Mouse (Mus musculus) liver, postnatal 0 days (tissue): ENCODE data around the gene Etnk1.

Source experiments
- CTCF ChIP-seq: sonication (generic); IDR thresholded peaks from 2 replicates; pipeline ENCODE4 v1.5.1; 2016; ENCODE audit warnings: antibody characterized with exemption, low read depth
- EP300 ChIP-seq: IDR thresholded peaks from 2 replicates; pipeline ENCODE4 v1.6.1; 2016; ENCODE audit warnings: antibody characterized with exemption, low read depth, mild to moderate bottlenecking

DNA sequence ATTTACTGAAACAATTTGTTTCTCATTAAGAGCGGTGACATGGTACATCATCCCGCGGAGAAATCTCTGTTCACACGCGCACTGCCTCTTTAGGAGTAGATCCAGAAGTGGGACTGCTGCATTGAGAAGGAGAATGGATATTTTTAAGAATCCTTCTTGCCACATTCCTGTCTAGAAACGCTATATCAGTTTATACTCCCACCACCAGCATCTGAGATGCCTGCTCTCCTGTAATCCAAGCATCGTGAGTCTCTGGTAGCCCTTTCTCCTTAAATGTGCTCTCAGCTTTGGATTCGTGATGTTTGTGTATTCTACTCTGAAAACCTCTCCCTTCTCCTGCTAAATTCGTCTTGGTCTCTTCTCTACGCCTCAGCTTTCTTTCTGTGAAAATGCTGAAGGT lies 98.5 kb downstream of the Etnk1 start:
- TF ChIP-seq CTCF (no peak), EP300 (no peak)
